Mouse (Mus musculus) limb, embryonic 13.5 days (tissue): ENCODE results near the gene Tgm2. TPM values are rescaled to one million over a fixed set of nuclear protein-coding genes. Genes with fewer than 3 reads are reported as not detected.

ENCODE experiments used
- ATAC-seq: fragments of 200-750 bp; cut with Nextera tagmentation; 2 replicates; pipeline ENCODE4 v1.8.0; 2017; ENCODE audit warnings: low read depth, moderate number of reproducible peaks, moderate TSS enrichment; ENCODE audit not compliant: low FRiP score
- H3K27ac ChIP-seq: fragments of 300-500 bp; sonication (generic); 2 replicates; pipeline ENCODE4 v1.5.1; 2015; ENCODE audit warnings: inconsistent platforms, mild to moderate bottlenecking, moderate library complexity
- H3K27me3 ChIP-seq: fragments of 300-500 bp; sonication (generic); 2 replicates; pipeline ENCODE4 v1.6.1; 2015; ENCODE audit warnings: mild to moderate bottlenecking, inconsistent platforms
- H3K36me3 ChIP-seq: fragments of 300-500 bp; sonication (generic); 2 replicates; pipeline ENCODE4 v1.6.1; 2015; ENCODE audit warnings: inconsistent platforms, mild to moderate bottlenecking, moderate library complexity
- H3K4me1 ChIP-seq: fragments of 300-500 bp; sonication (generic); 2 replicates; pipeline ENCODE4 v1.6.1; 2015; ENCODE audit warnings: inconsistent platforms
- H3K4me2 ChIP-seq: fragments of 300-500 bp; sonication (generic); replicated peaks from 2 replicates; pipeline ENCODE4 v1.6.1; 2015; ENCODE audit warnings: inconsistent platforms, mild to moderate bottlenecking, moderate library complexity
- H3K4me3 ChIP-seq: fragments of 300-500 bp; sonication (generic); 2 replicates; pipeline ENCODE4 v1.5.1; 2015; ENCODE audit warnings: moderate library complexity, mild to moderate bottlenecking, inconsistent platforms
- H3K9ac ChIP-seq: fragments of 300-500 bp; sonication (generic); 2 replicates; pipeline ENCODE4 v1.6.1; 2015; ENCODE audit warnings: mild to moderate bottlenecking, inconsistent platforms
- H3K9me3 ChIP-seq: fragments of 300-500 bp; sonication (generic); 2 replicates; pipeline ENCODE4 v1.6.1; 2016; ENCODE audit warnings: inconsistent platforms
- WGBS: fragments of 180-500 bp; shearing (Covaris S2); methylation state at CpG from one replicate; pipeline ENCODE4 v1.1.7; 2015; 5-methylcytosine and 5-hydroxymethylcytosine counted together
- polyA plus RNA-seq: library from polyadenylated mRNA; unstranded; fragments of >200 nt; fragmentation: Nextera tagmentation; extraction: Ambion mirVana; gene quantifications from 2 replicates; pipeline ENCODE4 v1.2.1, GENCODE M21; 2015

Tgm2 gene
- polyA plus RNA-seq, 1 experiment from 2014 or later, result 7.5 TPM

GRCm38 (mm10) chr2:158120211-158120610 is 26.0 kb downstream of the Tgm2 start:
- Histone ChIP-seq H3K36me3 (no peaks in the 10 kb centered on the region), H3K27me3 (no peaks in the 10 kb centered on the region), H3K4me2 (no peak overlapping the region), H3K9ac (no peak overlapping the region), H3K4me1 (peaks cover 26% of the 10 kb centered on the region), H3K4me3 (no peak overlapping the region), H3K27ac (no peak overlapping the region), H3K9me3 (no peaks in the 10 kb centered on the region)
- no peak for ATAC-seq
- WGBS, result 65% methylated on average over 8 of the region's 8 CpGs

GRCm38 (mm10) chr2:158119145-158119544 is 27.1 kb downstream of the Tgm2 start:
- no peak overlapping the region for H3K4me3 ChIP-seq
- no peak overlapping the region for H3K27ac ChIP-seq
- H3K9me3 ChIP-seq, result no peaks in the 10 kb centered on the region
- no peak for ATAC-seq
- no peak overlapping the region for H3K9ac ChIP-seq
- H3K36me3 ChIP-seq, result no peaks in the 10 kb centered on the region
- 80% methylated on average over 4 of the region's 4 CpGs for WGBS
- peaks cover 27% of the 10 kb centered on the region for H3K4me1 ChIP-seq
- H3K27me3 ChIP-seq, result no peaks in the 10 kb centered on the region
- no peak overlapping the region for H3K4me2 ChIP-seq

DNA sequence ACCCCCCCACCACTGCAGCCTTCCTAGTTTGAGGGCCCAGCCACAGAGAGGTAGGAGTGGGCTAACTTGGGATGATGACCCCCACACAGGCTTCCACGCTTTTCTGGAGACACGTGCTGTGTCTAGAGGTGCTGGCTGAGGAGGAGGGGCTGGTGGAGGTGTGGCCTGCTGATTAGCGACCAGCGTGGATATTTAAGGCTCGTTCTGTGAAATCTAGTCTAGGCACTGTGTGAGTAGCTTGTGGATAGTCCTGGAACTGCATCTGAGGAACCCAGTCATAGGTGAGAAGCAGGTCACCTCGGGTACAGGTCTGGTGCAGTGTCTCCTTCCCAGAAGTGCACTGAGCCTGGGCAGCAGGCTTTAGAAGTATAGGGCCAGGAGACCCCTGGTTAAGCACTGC is 29.6 kb downstream of the Tgm2 start:
- WGBS, result 41% methylated on average over 6 of the region's 6 CpGs
- peaks cover 32% of the 10 kb centered on the region for H3K4me1 ChIP-seq

DNA sequence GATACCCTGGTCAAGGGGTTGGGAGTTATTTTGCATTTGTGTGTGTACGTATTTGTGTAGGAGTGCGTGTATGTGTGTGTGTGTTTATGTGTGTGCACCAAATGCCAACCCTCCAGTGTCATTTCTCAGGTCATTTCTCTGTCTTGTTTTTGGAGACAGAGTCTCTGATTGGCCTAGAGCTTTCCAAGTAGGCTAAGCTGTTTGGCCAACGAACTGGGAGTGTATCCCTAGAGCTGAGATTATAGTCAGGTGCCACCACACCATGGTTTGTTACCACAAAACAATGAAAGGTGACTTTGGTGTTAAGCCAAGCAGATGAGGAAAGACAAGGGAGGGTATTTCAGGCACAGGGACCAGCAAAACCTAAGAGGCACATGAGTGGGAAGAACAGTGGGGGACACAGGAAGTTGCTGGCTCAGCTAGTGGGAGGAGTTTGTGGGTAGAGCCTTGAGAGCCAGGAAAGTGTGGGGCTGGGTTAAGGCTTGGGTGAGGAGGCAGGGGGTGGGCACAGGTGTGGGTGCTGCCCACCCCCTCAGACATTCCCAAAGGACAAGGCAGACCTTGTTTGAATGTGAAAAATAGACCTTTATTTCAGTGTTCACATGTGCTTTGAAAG is 30.3 kb downstream of the Tgm2 start:
- H3K36me3 ChIP-seq, result no peaks in the 10 kb centered on the region
- H3K4me3 ChIP-seq, result no peak overlapping the region
- H3K4me1 ChIP-seq, result peaks cover 28% of the 10 kb centered on the region
- H3K9me3 ChIP-seq, result no peaks in the 10 kb centered on the region
- H3K9ac ChIP-seq, result peak overlapping the region; percentile 13; the same call in 1 of the 2 replicates
- H3K27ac ChIP-seq, result no peak overlapping the region
- WGBS, result 87% methylated on average over 3 of the region's 3 CpGs
- H3K4me2 ChIP-seq, result no peak overlapping the region
- no peaks in the 10 kb centered on the region for H3K27me3 ChIP-seq
- ATAC-seq, result no peak

More for the DNA sequence above, 29.6 kb downstream of the Tgm2 start:
- no peak overlapping the region for H3K4me3 ChIP-seq
- H3K27me3 ChIP-seq, result no peaks in the 10 kb centered on the region
- H3K4me2 ChIP-seq, result no peak overlapping the region
- no peak for ATAC-seq
- H3K36me3 ChIP-seq, result no peaks in the 10 kb centered on the region
- 0 out of 2 replicates have a peak overlapping the region, but pooled peaks have one; percentile 28 for H3K27ac ChIP-seq
- no peak overlapping the region for H3K9ac ChIP-seq
- no peaks in the 10 kb centered on the region for H3K9me3 ChIP-seq

GRCm38 (mm10) chr2:158114931-158115330 is 31.3 kb downstream of the Tgm2 start:
- peaks cover 30% of the 10 kb centered on the region for H3K4me1 ChIP-seq
- no peak overlapping the region for H3K4me2 ChIP-seq
- H3K9me3 ChIP-seq, result no peaks in the 10 kb centered on the region
- WGBS, result 55% methylated on average over 5 of the region's 5 CpGs
- H3K4me3 ChIP-seq, result no peak overlapping the region
- H3K36me3 ChIP-seq, result no peaks in the 10 kb centered on the region
- no peaks in the 10 kb centered on the region for H3K27me3 ChIP-seq
- H3K27ac ChIP-seq, result no peak overlapping the region
- H3K9ac ChIP-seq, result no peak overlapping the region
- ATAC-seq, result no peak

DNA sequence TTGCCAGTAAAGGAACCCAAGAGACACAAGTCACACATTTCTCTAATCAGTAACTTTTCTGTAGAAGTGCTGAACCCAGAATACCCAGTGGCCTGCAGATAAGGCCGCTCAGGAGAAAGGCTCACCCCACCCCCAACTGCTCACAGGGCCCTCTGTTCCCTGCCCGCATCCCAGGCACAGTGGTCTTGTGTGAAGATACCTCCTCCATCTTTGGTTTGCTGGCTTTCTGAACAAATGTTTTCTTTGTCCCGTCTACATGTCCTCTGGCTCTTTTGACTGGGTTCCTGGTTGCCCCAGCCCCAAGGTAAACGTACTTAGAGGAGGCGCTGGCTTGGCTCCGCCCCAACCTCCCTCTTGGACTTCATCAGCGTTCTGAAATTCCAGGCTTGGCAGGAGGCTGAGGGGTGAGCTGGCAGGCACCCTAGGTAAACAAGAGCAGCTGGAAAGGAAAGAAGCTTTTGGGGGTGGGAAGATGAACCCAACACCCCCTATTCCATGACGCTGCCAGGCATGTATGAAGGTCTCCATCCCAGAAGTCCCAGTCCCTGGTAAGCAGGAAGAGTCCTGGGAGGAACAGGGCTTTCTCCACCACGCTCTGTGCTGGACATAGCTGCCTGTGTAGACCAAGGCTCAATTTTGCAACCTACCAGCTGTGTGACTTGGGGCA is 32.5 kb downstream of the Tgm2 start:
- peak overlapping the region; percentile 26 for H3K4me2 ChIP-seq
- peaks cover 42% of the 10 kb centered on the region for H3K4me1 ChIP-seq
- H3K27me3 ChIP-seq, result no peaks in the 10 kb centered on the region
- no peak overlapping the region for H3K9ac ChIP-seq
- peak overlapping the region; percentile 33; the same call in 1 of the 2 replicates for H3K27ac ChIP-seq
- ATAC-seq, result peak; percentile 62
- WGBS, result 40% methylated on average over 9 of the region's 9 CpGs
- H3K4me3 ChIP-seq, result no peak overlapping the region
- no peaks in the 10 kb centered on the region for H3K9me3 ChIP-seq
- no peaks in the 10 kb centered on the region for H3K36me3 ChIP-seq

- H3K9me3 ChIP-seq, result no peaks in the 10 kb centered on the region
- no peak overlapping the region for H3K4me2 ChIP-seq
- 34% methylated on average over 8 of the region's 8 CpGs for WGBS
- no peak for ATAC-seq
- peaks cover 37% of the 10 kb centered on the region for H3K4me1 ChIP-seq
- H3K9ac ChIP-seq, result 0 out of 2 replicates have a peak overlapping the region, but pooled peaks have one; percentile 27
- H3K4me3 ChIP-seq, result no peak overlapping the region
- H3K27ac ChIP-seq, result peak overlapping the region; percentile 77; the same call in 1 of the 2 replicates
- H3K36me3 ChIP-seq, result no peaks in the 10 kb centered on the region
- no peaks in the 10 kb centered on the region for H3K27me3 ChIP-seq
These were observed 36.7 kb downstream of the Tgm2 start for GRCm38 (mm10) chr2:158109516-158109915.

- no peak overlapping the region for H3K4me3 ChIP-seq
- H3K27ac ChIP-seq, result peak overlapping the region; percentile 24; the same call in 1 of the 2 replicates
- no peaks in the 10 kb centered on the region for H3K9me3 ChIP-seq
- H3K4me2 ChIP-seq, result no peak overlapping the region
- peaks cover 24% of the 10 kb centered on the region for H3K4me1 ChIP-seq
- H3K9ac ChIP-seq, result no peak overlapping the region
- no peaks in the 10 kb centered on the region for H3K36me3 ChIP-seq
- H3K27me3 ChIP-seq, result no peaks in the 10 kb centered on the region
- ATAC-seq, result no peak; the same call in 1 of the 2 replicates
- 37% methylated on average over 6 of the region's 6 CpGs for WGBS
These were observed 39.2 kb downstream of the Tgm2 start for GRCm38 (mm10) chr2:158106947-158107587.

DNA sequence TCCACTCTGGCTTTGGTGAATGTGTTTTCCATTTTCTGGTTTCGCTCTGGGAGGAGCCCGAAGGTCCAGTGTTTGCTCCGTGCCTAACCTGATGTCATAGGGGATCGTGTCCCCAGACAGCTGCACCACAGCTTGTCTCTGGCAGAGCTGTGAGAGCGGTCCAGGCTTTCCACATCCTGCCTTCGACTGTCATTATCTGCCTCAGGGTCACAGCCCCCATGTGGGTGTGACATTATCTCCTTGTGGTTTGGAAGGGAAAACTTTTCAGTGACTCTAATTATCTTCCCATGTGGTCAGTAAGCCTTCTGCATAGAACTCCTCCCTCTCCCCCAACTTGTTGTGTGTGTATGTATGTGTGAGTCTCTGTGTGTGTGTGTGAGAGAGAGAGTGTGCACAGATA is 40.6 kb downstream of the Tgm2 start:
- H3K27ac ChIP-seq, result no peak overlapping the region
- H3K4me2 ChIP-seq, result no peak overlapping the region
- H3K9me3 ChIP-seq, result no peaks in the 10 kb centered on the region
- WGBS, result 91% methylated on average over 6 of the region's 6 CpGs
- H3K27me3 ChIP-seq, result no peaks in the 10 kb centered on the region
- H3K36me3 ChIP-seq, result no peaks in the 10 kb centered on the region
- ATAC-seq, result no peak
- no peak overlapping the region for H3K4me3 ChIP-seq
- H3K9ac ChIP-seq, result no peak overlapping the region
- H3K4me1 ChIP-seq, result peaks cover 24% of the 10 kb centered on the region

DNA sequence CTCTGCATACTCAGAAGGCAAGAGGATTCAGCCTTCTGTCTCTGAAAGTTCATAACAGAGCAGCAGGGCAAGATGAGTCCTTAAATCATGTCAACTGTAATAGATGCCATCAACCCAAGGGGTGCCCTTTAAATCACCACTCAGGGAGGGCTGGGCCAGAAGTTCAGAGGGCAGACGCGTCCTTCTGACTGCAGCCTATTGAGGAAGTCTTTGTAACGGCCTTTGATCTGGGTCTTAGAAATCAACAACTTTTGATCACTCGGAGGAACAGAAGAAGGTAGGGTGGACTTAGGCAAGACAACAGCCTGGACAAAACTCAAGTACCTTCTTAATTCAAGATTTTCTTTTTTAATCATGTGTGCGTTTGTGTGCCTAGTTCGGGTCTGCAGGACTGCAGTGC is 41.3 kb downstream of the Tgm2 start:
- no peak overlapping the region for H3K4me2 ChIP-seq
- H3K27me3 ChIP-seq, result no peaks in the 10 kb centered on the region
- H3K4me3 ChIP-seq, result no peak overlapping the region
- WGBS, result 52% methylated on average over 6 of the region's 6 CpGs
- H3K9me3 ChIP-seq, result no peaks in the 10 kb centered on the region
- H3K4me1 ChIP-seq, result peaks cover 24% of the 10 kb centered on the region
- H3K36me3 ChIP-seq, result no peaks in the 10 kb centered on the region
- H3K27ac ChIP-seq, result no peak overlapping the region
- H3K9ac ChIP-seq, result no peak overlapping the region
- no peak for ATAC-seq

- Histone ChIP-seq H3K4me1 (peaks cover 15% of the 10 kb centered on the region), H3K27me3 (no peaks in the 10 kb centered on the region), H3K4me2 (no peak overlapping the region), H3K9me3 (no peaks in the 10 kb centered on the region), H3K36me3 (no peaks in the 10 kb centered on the region), H3K4me3 (no peak overlapping the region), H3K9ac (no peak overlapping the region), H3K27ac (no peak overlapping the region)
- ATAC-seq, result no peak
- 82% methylated on average over 5 of the region's 5 CpGs for WGBS
These were observed 44.5 kb downstream of the Tgm2 start for GRCm38 (mm10) chr2:158101768-158102167.

- Histone ChIP-seq H3K4me3 (no peak overlapping the region), H3K36me3 (no peaks in the 10 kb centered on the region), H3K27ac (no peak overlapping the region), H3K27me3 (no peaks in the 10 kb centered on the region), H3K4me1 (peaks cover 18% of the 10 kb centered on the region), H3K9ac (no peak overlapping the region), H3K4me2 (no peak overlapping the region), H3K9me3 (no peaks in the 10 kb centered on the region)
- WGBS, result 45% methylated on average over 3 of the region's 3 CpGs
- ATAC-seq, result peak; percentile 15; the same call in 1 of the 2 replicates
These were observed 46.7 kb downstream of the Tgm2 start for GRCm38 (mm10) chr2:158099537-158099936.
